In genomic region chr2:104028139-104028723, GRCm38 (mm10) we compare ENCODE assay signal across 8 mouse cellular contexts. TPM values are rescaled to one million over a fixed set of nuclear protein-coding genes. Genes with fewer than 3 reads are reported as not detected.
DNase-seq lines count a peak whose midpoint lies in the region; ATAC-seq lines count a peak whose summit lies in the region.

Gene 4931422A03Rik (minus strand): TSS chr2:104028361.

- H3K4me1 ChIP-seq in heart, embryonic 12.5 days (replicated peaks): peaks cover 18% of the 10 kb centered on the region
- peaks cover 20% of the 10 kb centered on the region for H3K4me1 ChIP-seq in hindbrain, embryonic 12.5 days
- peaks cover 19% of the 10 kb centered on the region for H3K4me1 ChIP-seq in lung, embryonic 15.5 days

- H3K27ac ChIP-seq in heart, embryonic 12.5 days (ENCODE audit: poor library complexity, severe bottlenecking): peak within 1 kb of the TSS; percentile 55
- peak within 1 kb of the TSS; percentile 49; the same call in 1 of the 2 replicates for H3K27ac ChIP-seq in hindbrain, embryonic 12.5 days
- peak within 1 kb of the TSS; percentile 74 for H3K27ac ChIP-seq in lung, embryonic 15.5 days

- no peaks in the 10 kb centered on the region for H3K9me3 ChIP-seq in heart, embryonic 12.5 days (replicated peaks)
- H3K9me3 ChIP-seq in hindbrain, embryonic 12.5 days (replicated peaks): no peaks in the 10 kb centered on the region
- H3K9me3 ChIP-seq in lung, embryonic 15.5 days: no peaks in the 10 kb centered on the region

- DNase-seq in heart, adult 8-10 months (ENCODE audit: low spot score): no peak
- peak; percentile 59 for DNase-seq in A20 (ENCODE audit: low read depth, low spot score)
- DNase-seq in c-Kit-negative CD71-positive TER-119-positive erythroid progenitor cells, embryonic 14.5 days (ENCODE audit: low read depth, low spot score): peak; percentile 34
- DNase-seq in skeletal muscle tissue, adult 2 months (ENCODE audit: low read depth, low spot score): peak; percentile 40
- DNase-seq in layer of hippocampus, postnatal 25 days (ENCODE audit: extremely low spot score in 1 of 2, low spot score in 1 of 2): no peak

- 1% methylated on average over 31 of the region's 32 CpGs for WGBS in heart, embryonic 12.5 days
- WGBS in hindbrain, embryonic 12.5 days: 1% methylated on average over 32 of the region's 32 CpGs
- WGBS in lung, embryonic 15.5 days: under 1% methylated on average over 31 of the region's 32 CpGs

- H3K9ac ChIP-seq in heart, embryonic 12.5 days: peak within 1 kb of the TSS; percentile 100
- peak within 1 kb of the TSS; percentile 92 for H3K9ac ChIP-seq in hindbrain, embryonic 12.5 days
- peak within 1 kb of the TSS; percentile 98 for H3K9ac ChIP-seq in lung, embryonic 15.5 days

- H3K4me2 ChIP-seq in heart, embryonic 12.5 days: peak within 1 kb of the TSS; percentile 82
- peak within 1 kb of the TSS; percentile 82 for H3K4me2 ChIP-seq in hindbrain, embryonic 12.5 days (replicated peaks)
- H3K4me2 ChIP-seq in lung, embryonic 15.5 days: peak within 1 kb of the TSS; percentile 71

- peak; percentile 75 for ATAC-seq in heart, embryonic 12.5 days (ENCODE audit: insufficient number of reproducible peaks, low FRiP score)
- peak; percentile 76 for ATAC-seq in hindbrain, embryonic 12.5 days (ENCODE audit: low FRiP score)
- peak; percentile 68 for ATAC-seq in lung, embryonic 15.5 days (ENCODE audit: borderline replicate concordance, extremely low read depth, low FRiP score, low TSS enrichment)

- peaks cover 13% of the 10 kb centered on the region for H3K36me3 ChIP-seq in heart, embryonic 12.5 days
- peaks cover 8% of the 10 kb centered on the region for H3K36me3 ChIP-seq in hindbrain, embryonic 12.5 days
- peaks cover 5% of the 10 kb centered on the region; the same call in 1 of the 2 replicates for H3K36me3 ChIP-seq in lung, embryonic 15.5 days

- no peaks in the 10 kb centered on the region for H3K27me3 ChIP-seq in heart, embryonic 12.5 days (replicated peaks)
- H3K27me3 ChIP-seq in hindbrain, embryonic 12.5 days: no peaks in the 10 kb centered on the region
- H3K27me3 ChIP-seq in lung, embryonic 15.5 days: no peaks in the 10 kb centered on the region

- peak within 1 kb of the TSS; percentile 97 for H3K4me3 ChIP-seq in heart, embryonic 12.5 days
- H3K4me3 ChIP-seq in hindbrain, embryonic 12.5 days: peak within 1 kb of the TSS; percentile 64
- H3K4me3 ChIP-seq in lung, embryonic 15.5 days: peak within 1 kb of the TSS; percentile 97

RNA-seq across cellular contexts. Expression of gene 4931422A03Rik, which starts in this region (rescaled TPM):
- 1.9 and 2.0 TPM in 2 replicates for polyA plus RNA-seq in heart, embryonic 12.5 days (2016; fragmentation: Nextera tagmentation; extraction: Ambion mirVana)
- not detected for total RNA-seq in heart, adult 8-10 months (2022)
- 2.0 and 2.3 TPM in 2 replicates for polyA plus RNA-seq in hindbrain, embryonic 12.5 days (2016; fragmentation: Nextera tagmentation; extraction: Ambion mirVana)
- polyA plus RNA-seq in lung, embryonic 15.5 days (2015; fragmentation: Nextera tagmentation; extraction: Ambion mirVana): 2.6 and 2.8 TPM in 2 replicates
- total RNA-seq in layer of hippocampus, postnatal 25 days (2021): not detected

Comparison
In these comparisons a context has a peak if more than half of its experiments do, and no peak if none do; other contexts are left out.
1. DNase-seq: peak in A20 (single experiment), c-Kit-negative CD71-positive TER-119-positive erythroid progenitor cells, embryonic 14.5 days (single experiment) and skeletal muscle tissue, adult 2 months (single experiment); none in heart, adult 8-10 months (single experiment) and layer of hippocampus, postnatal 25 days (0 of 2).
2. Peak in every context shown above with its lines, with median percentiles within 50 percentile points of each other: ATAC-seq, H3K27ac ChIP-seq, H3K4me2 ChIP-seq, H3K4me3 ChIP-seq and H3K9ac ChIP-seq.